Mouse (Mus musculus): ENCODE results near the gene Gcg. TPM values are rescaled to one million over a fixed set of nuclear protein-coding genes. Genes with fewer than 3 reads are reported as not detected.

The Gcg gene
- polyA plus RNA-seq, 1 experiment from 2014 or later, result 0.24 TPM

DNA sequence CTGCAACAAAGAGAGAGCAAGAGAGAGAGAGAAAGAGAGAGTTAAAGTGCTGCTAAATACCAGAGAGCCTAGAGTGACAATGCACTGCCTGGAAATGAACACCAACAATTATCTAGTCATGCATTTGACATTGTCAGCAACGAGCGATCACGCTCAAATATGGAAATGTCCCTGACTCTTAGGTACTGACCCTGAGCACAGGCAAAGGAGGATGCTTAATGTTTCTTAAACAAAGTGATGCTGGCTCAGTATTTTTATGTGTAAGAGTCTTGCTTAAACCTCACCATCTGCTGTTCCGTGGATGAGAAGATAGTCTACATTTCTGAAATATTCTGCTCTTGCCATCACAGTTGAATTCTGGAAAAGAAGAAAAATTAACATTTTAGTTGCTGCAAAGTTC is 19.1 kb upstream of the Gcg start:
- no peak overlapping the region for H3K4me3 ChIP-seq (ENCODE audit: low read length)
- H3K9ac ChIP-seq (ENCODE audit: low read depth, low read length), result no peak overlapping the region
- H3K27me3 ChIP-seq (replicated peaks; ENCODE audit: control insufficient read depth, insufficient read depth, low read length), result no peaks in the 10 kb centered on the region
- no peaks in the 10 kb centered on the region for H3K4me1 ChIP-seq (ENCODE audit: control insufficient read depth, insufficient read depth, low read depth, low read length)
- ATAC-seq, result no peak
- no peak overlapping the region for H3K27ac ChIP-seq (ENCODE audit: low read depth, low read length)
- H3K4me2 ChIP-seq (ENCODE audit: low read length), result no peak overlapping the region
- H3K36me3 ChIP-seq (ENCODE audit: control insufficient read depth, insufficient read depth, low read length), result no peaks in the 10 kb centered on the region
- H3K9me3 ChIP-seq (ENCODE audit: control insufficient read depth, low read length), result no peaks in the 10 kb centered on the region
- 80% methylated on average over 4 of the region's 4 CpGs for WGBS

DNA sequence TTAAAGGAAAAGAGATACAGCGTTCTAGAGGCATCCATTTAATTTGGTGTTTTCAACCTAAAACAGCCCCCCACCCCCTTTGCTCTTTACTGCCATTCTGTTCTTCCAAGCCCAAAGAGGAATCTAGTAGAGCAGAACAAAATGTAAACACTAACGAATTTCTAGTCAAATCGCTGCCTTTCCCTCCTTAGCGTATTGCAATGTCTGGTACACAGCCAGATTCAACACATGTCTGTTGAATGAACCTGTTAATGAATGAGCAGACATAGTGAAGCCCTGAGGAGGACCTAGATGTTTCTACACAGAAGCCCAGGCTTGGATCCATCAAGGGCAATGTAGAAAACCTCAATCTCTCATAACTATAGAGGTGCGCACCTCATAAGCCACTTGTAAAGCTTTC is 15.4 kb upstream of the Gcg start:
- Histone ChIP-seq H3K36me3 (ENCODE audit: control insufficient read depth, insufficient read depth, low read length) (no peaks in the 10 kb centered on the region), H3K4me3 (ENCODE audit: low read length) (no peak overlapping the region), H3K27me3 (replicated peaks; ENCODE audit: control insufficient read depth, insufficient read depth, low read length) (no peaks in the 10 kb centered on the region), H3K4me2 (ENCODE audit: low read length) (no peak overlapping the region), H3K4me1 (ENCODE audit: control insufficient read depth, insufficient read depth, low read depth, low read length) (no peaks in the 10 kb centered on the region), H3K27ac (ENCODE audit: low read depth, low read length) (no peak overlapping the region), H3K9ac (ENCODE audit: low read depth, low read length) (no peak overlapping the region), H3K9me3 (ENCODE audit: control insufficient read depth, low read length) (no peaks in the 10 kb centered on the region)
- 88% methylated on average over 5 of the region's 5 CpGs for WGBS
- ATAC-seq, result no peak

DNA sequence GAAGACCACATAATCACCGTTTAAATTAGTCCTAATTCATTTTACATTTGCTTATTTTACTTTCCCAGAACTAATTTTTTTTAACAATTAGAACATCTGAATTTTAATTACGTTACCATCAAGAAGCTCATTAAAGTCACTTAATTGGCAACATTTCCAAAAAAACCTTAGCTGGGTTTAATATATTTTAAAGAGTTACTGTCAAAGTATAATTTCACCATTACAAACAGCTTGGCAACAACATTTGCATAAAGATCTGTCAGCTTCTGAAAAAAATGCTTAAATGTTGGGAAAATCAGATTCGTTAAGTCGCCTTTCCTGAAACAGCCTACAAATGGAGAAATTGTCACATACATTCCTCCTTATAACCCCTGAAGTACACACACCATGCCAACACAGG is 14.6 kb upstream of the Gcg start:
- H3K36me3 ChIP-seq (ENCODE audit: control insufficient read depth, insufficient read depth, low read length), result no peaks in the 10 kb centered on the region
- no peak overlapping the region for H3K4me2 ChIP-seq (ENCODE audit: low read length)
- H3K9ac ChIP-seq (ENCODE audit: low read depth, low read length), result no peak overlapping the region
- H3K27ac ChIP-seq (ENCODE audit: low read depth, low read length), result no peak overlapping the region
- no peaks in the 10 kb centered on the region for H3K4me1 ChIP-seq (ENCODE audit: control insufficient read depth, insufficient read depth, low read depth, low read length)
- no peak overlapping the region for H3K4me3 ChIP-seq (ENCODE audit: low read length)
- WGBS, result 77% methylated on average over 4 of the region's 4 CpGs
- no peaks in the 10 kb centered on the region for H3K27me3 ChIP-seq (replicated peaks; ENCODE audit: control insufficient read depth, insufficient read depth, low read length)
- ATAC-seq, result no peak
- H3K9me3 ChIP-seq (ENCODE audit: control insufficient read depth, low read length), result no peaks in the 10 kb centered on the region

DNA sequence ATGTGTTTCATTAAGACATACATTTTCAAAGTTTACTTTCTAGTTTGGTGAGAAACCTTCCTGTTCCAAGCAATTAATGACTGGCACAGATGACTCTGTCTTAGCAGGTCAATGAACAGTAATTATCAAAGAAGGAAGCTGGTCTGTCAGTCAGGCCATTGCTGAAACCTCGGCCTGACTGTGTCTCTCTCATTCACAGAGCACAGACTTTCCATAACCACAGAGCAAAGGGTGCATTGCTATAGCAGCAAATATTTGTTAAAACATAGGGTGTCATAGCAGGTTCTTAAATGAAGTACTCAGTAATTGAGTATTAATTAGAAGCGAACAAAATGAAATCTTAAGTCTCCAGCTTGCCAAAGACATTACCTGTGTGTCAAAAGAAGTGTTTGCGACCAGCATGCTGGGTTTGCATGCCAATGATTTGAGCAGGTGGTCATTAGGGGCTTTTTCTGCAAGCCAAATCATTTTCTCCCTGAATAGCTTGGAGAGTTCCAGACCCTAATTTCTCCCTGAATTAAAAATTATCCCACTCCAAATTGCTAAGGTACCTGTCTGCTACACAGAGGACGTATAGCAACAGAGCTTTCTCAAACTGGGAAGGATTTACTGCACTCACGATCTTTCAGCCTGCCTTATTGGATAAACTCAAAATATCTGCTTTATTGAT is 14.0 kb upstream of the Gcg start:
- Histone ChIP-seq H3K9ac (ENCODE audit: low read depth, low read length) (no peak overlapping the region), H3K9me3 (ENCODE audit: control insufficient read depth, low read length) (no peaks in the 10 kb centered on the region), H3K4me3 (ENCODE audit: low read length) (no peak overlapping the region), H3K27me3 (replicated peaks; ENCODE audit: control insufficient read depth, insufficient read depth, low read length) (no peaks in the 10 kb centered on the region), H3K27ac (ENCODE audit: low read depth, low read length) (no peak overlapping the region), H3K36me3 (ENCODE audit: control insufficient read depth, insufficient read depth, low read length) (no peaks in the 10 kb centered on the region), H3K4me2 (ENCODE audit: low read length) (no peak overlapping the region), H3K4me1 (ENCODE audit: control insufficient read depth, insufficient read depth, low read depth, low read length) (no peaks in the 10 kb centered on the region)
- ATAC-seq, result no peak
- 76% methylated on average over 5 of the region's 5 CpGs for WGBS

DNA sequence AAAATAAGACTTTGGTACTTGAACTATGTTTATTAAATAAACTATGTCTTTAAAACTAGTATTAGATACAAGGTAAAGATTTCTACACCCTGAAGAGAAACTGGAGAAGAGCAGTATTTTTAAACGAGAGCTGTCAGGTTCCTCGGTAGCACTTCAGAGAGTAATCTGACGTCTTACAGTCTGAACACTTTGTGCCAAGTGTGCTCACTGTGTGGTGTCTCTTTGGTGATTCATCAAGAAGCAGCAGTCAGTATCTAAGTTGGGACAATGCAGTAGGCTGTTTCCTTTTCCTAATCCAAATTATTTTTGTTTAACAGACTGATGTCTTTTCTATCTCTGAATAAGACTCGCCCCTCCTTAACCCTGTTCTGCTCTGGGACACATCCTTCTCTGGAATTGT is 12.0 kb upstream of the Gcg start:
- H3K27me3 ChIP-seq (replicated peaks; ENCODE audit: control insufficient read depth, insufficient read depth, low read length), result no peaks in the 10 kb centered on the region

DNA sequence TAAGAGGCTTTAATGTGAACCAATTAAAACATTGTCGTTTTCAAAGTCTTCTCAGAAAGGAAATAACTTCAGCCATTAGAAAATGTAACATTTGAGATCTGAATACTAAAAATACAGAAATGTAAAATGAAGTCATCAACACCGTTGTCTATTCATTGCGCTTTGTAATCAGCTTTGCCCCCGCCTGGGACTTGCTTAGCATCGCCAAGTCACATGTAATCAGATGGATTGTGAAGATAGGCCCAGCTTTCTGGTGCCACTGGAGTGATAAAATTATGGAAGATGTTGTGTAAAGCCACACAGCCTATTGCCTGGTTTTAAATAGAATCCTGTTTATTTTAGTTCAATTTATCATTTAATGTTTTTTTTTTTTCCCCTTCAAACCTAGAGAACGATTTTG is 6.4 kb upstream of the Gcg start:
- Histone ChIP-seq H3K27me3 (replicated peaks; ENCODE audit: control insufficient read depth, insufficient read depth, low read length) (no peaks in the 10 kb centered on the region), H3K9me3 (ENCODE audit: control insufficient read depth, low read length) (no peaks in the 10 kb centered on the region), H3K27ac (ENCODE audit: low read depth, low read length) (no peak overlapping the region), H3K9ac (ENCODE audit: low read depth, low read length) (no peak overlapping the region), H3K36me3 (ENCODE audit: control insufficient read depth, insufficient read depth, low read length) (no peaks in the 10 kb centered on the region), H3K4me2 (ENCODE audit: low read length) (no peak overlapping the region), H3K4me3 (ENCODE audit: low read length) (no peak overlapping the region), H3K4me1 (ENCODE audit: control insufficient read depth, insufficient read depth, low read depth, low read length) (no peaks in the 10 kb centered on the region)
- ATAC-seq, result no peak
- 88% methylated on average over 6 of the region's 6 CpGs for WGBS

More for the DNA sequence above, 12.0 kb upstream of the Gcg start:
- no peak for ATAC-seq
- WGBS, result 75% methylated on average over 4 of the region's 4 CpGs
- H3K4me2 ChIP-seq (ENCODE audit: low read length), result no peak overlapping the region
- no peaks in the 10 kb centered on the region for H3K36me3 ChIP-seq (ENCODE audit: control insufficient read depth, insufficient read depth, low read length)
- no peak overlapping the region for H3K4me3 ChIP-seq (ENCODE audit: low read length)
- no peaks in the 10 kb centered on the region for H3K4me1 ChIP-seq (ENCODE audit: control insufficient read depth, insufficient read depth, low read depth, low read length)
- no peaks in the 10 kb centered on the region for H3K9me3 ChIP-seq (ENCODE audit: control insufficient read depth, low read length)
- H3K9ac ChIP-seq (ENCODE audit: low read depth, low read length), result no peak overlapping the region
- no peak overlapping the region for H3K27ac ChIP-seq (ENCODE audit: low read depth, low read length)

DNA sequence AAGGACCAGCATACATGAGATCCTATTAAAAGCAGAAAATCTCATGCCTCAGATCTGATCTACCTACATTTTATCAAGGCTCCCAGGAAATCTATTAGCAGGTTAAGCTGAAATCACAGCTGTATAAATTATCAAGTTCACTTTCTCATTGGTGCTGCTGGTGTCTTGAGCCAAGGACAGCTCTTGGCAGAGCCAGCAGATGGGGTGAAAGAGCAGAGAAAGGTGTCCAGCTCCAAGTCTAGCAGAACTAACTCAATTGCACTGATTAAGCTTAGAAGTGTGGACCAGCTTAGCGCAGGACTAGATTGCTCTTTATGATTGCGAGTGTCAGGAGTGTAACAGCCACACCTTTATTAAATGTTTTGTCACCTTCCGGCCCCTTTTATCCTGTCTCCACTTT is 1.5 kb upstream of the Gcg start:
- ATAC-seq, result no peak
- WGBS, result 93% methylated on average over 3 of the region's 3 CpGs
- Histone ChIP-seq H3K4me2 (ENCODE audit: low read length) (no peak overlapping the region), H3K9me3 (ENCODE audit: control insufficient read depth, low read length) (no peaks in the 10 kb centered on the region), H3K4me1 (ENCODE audit: control insufficient read depth, insufficient read depth, low read depth, low read length) (no peaks in the 10 kb centered on the region), H3K36me3 (ENCODE audit: control insufficient read depth, insufficient read depth, low read length) (no peaks in the 10 kb centered on the region), H3K9ac (ENCODE audit: low read depth, low read length) (no peak overlapping the region), H3K27me3 (replicated peaks; ENCODE audit: control insufficient read depth, insufficient read depth, low read length) (no peaks in the 10 kb centered on the region), H3K27ac (ENCODE audit: low read depth, low read length) (no peak overlapping the region), H3K4me3 (ENCODE audit: low read length) (no peak overlapping the region)

DNA sequence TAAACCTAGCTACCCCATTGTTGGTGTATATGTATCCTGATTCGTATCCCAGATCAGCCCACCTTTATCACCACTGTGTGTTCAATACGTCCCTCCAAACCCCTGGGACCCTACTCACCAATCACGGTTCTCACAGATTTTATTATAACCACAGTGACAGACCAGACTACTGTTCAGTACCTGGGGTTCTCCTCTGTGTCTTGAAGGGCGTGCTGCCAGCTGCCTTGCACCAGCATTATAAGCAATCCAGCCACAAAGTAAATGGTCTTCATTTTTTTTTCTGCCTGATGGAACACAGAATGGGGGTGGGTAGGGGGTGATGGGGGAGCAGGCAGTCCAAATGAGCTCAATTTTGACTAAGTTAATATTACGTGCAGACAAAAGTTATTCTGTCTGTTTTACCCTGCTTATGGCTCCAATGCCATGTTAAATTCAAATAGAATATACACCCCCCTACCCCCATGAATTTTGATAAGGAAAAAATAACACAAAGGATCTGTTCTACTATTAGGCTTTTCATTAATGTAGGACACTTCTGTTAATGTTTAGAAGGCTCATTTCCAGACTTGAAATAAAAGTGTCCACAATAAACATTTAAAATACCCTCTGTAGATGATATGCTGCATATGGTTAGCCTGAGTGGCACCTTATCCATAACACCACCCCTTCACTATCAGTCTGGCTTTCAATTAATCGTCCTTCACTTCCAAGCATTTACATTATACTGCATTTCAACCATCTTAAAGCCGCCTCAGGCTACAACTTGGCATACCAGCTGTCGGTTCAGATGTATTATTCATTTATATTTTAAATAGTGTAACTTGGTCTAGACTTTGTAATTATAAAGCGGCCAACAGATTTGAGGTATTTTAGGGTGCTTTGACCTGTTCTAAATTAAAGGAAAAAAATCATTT is 2.9 kb downstream of the Gcg start:
- no peak overlapping the region for H3K27ac ChIP-seq (ENCODE audit: low read depth, low read length)

DNA sequence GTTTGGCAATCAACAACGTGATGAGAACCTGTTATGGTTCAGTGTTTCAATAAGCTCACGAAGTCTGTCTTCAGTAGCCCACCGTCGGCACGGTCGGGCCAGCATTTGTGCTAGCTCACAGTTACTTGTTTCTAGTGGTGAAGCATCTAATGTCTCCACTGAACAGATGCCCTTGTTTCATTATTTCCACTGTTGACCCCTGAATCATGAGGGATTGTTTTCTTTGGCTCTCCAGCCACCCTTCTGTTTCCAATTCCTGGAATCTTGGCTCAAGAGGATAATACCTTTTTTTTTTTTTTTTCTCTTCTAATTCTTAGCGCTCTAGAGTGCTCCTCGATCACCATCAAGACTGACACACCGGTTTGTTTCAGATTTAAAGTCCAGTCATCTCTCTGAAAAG is 13.9 kb downstream of the Gcg start:
- no peak overlapping the region for H3K4me2 ChIP-seq (ENCODE audit: low read length)
- H3K27ac ChIP-seq (ENCODE audit: low read depth, low read length), result no peak overlapping the region

More for the DNA sequence above, 2.9 kb downstream of the Gcg start:
- no peaks in the 10 kb centered on the region for H3K27me3 ChIP-seq (replicated peaks; ENCODE audit: control insufficient read depth, insufficient read depth, low read length)
- H3K9ac ChIP-seq (ENCODE audit: low read depth, low read length), result no peak overlapping the region
- no peaks in the 10 kb centered on the region for H3K36me3 ChIP-seq (ENCODE audit: control insufficient read depth, insufficient read depth, low read length)
- no peaks in the 10 kb centered on the region for H3K4me1 ChIP-seq (ENCODE audit: control insufficient read depth, insufficient read depth, low read depth, low read length)
- H3K4me2 ChIP-seq (ENCODE audit: low read length), result no peak overlapping the region
- WGBS, result 68% methylated on average over 9 of the region's 9 CpGs
- ATAC-seq, result peak; percentile 48; the same call in 1 of the 2 replicates
- H3K9me3 ChIP-seq (ENCODE audit: control insufficient read depth, low read length), result no peaks in the 10 kb centered on the region
- H3K4me3 ChIP-seq (ENCODE audit: low read length), result no peak overlapping the region

More for the DNA sequence above, 13.9 kb downstream of the Gcg start:
- no peaks in the 10 kb centered on the region for H3K4me1 ChIP-seq (ENCODE audit: control insufficient read depth, insufficient read depth, low read depth, low read length)
- 80% methylated on average over 9 of the region's 9 CpGs for WGBS
- H3K9ac ChIP-seq (ENCODE audit: low read depth, low read length), result no peak overlapping the region
- no peaks in the 10 kb centered on the region for H3K36me3 ChIP-seq (ENCODE audit: control insufficient read depth, insufficient read depth, low read length)
- no peak for ATAC-seq
- H3K4me3 ChIP-seq (ENCODE audit: low read length), result no peak overlapping the region
- no peaks in the 10 kb centered on the region for H3K9me3 ChIP-seq (ENCODE audit: control insufficient read depth, low read length)
- no peaks in the 10 kb centered on the region for H3K27me3 ChIP-seq (replicated peaks; ENCODE audit: control insufficient read depth, insufficient read depth, low read length)

Data from hindbrain, embryonic 16.5 days (tissue).